In the genomic region with DNA sequence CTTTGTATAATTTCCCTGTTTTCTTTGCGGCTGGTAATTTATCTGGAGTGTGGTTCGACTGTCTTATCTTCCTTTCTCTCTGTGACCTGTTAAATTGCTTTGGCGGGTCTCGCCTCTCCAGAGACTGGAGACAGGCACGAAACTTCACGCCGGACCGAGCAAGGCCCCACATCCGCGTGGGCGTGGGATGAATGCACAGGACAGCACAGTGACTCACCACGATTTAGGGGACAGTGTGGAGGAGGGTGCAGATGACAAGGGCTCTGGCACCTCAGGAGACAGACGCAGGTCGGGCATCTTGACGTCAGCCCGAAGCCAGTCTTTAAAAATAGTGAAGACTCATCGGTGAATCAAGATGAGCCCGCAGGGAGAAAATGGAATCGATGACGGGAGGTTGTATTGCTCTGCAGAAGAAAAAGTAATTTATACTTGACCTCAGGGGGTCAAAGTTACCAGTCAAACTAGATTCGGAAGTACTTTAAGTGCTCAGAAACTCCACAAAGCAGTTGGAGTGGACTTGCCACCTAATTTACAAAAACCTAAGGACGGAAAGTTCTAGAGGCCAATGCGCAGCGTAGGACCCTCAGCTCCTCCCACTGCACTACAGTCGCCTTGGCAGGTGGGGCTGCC, we compare ENCODE assay signal across 12 mouse cellular contexts. TPM values are rescaled to one million over a fixed set of nuclear protein-coding genes. Genes with fewer than 3 reads are reported as not detected.
DNase-seq lines count a peak whose midpoint lies in the region; ATAC-seq lines count a peak whose summit lies in the region.
"Had no signal": no experiment of that assay in that cellular context is flagged by ENCODE, and none has a peak within 500 bp of the region (broad histone marks: within the 10 kb centered on the region; RNA-seq: fewer than 3 reads in every experiment).

No protein-coding gene starts in this region.

- no peak overlapping the region for H3K27ac ChIP-seq in hindbrain, embryonic 12.5 days
- no peak overlapping the region for H3K27ac ChIP-seq in hindbrain, embryonic 10.5 days
- peak overlapping the region; percentile 34; the same call in 1 of the 2 replicates for H3K27ac ChIP-seq in midbrain, embryonic 16.5 days (ENCODE audit: low read length)
- H3K27ac ChIP-seq: forebrain, embryonic 10.5 days had no signal

- H3K9me3 ChIP-seq in hindbrain, embryonic 12.5 days (replicated peaks): no peaks in the 10 kb centered on the region; the same call in 1 of the 2 replicates
- no peaks in the 10 kb centered on the region for H3K9me3 ChIP-seq in hindbrain, embryonic 10.5 days
- no peaks in the 10 kb centered on the region for H3K9me3 ChIP-seq in midbrain, embryonic 16.5 days (replicated peaks; ENCODE audit: control insufficient read depth, low read length, poor library complexity, severe bottlenecking)
- H3K9me3 ChIP-seq: forebrain, embryonic 10.5 days; G1E had no signal

- H3K9ac ChIP-seq in hindbrain, embryonic 12.5 days: no peak overlapping the region
- H3K9ac ChIP-seq in midbrain, embryonic 16.5 days (ENCODE audit: low read depth, low read length): no peak overlapping the region

- no peak overlapping the region for H3K4me3 ChIP-seq in hindbrain, embryonic 12.5 days
- no peak overlapping the region for H3K4me3 ChIP-seq in hindbrain, embryonic 10.5 days
- H3K4me3 ChIP-seq in midbrain, embryonic 16.5 days (ENCODE audit: low read depth, low read length): no peak overlapping the region
- H3K4me3 ChIP-seq: forebrain, embryonic 10.5 days had no signal

- 0 out of 2 replicates have a peak, but pooled peaks have one; percentile 48 for ATAC-seq in hindbrain, embryonic 12.5 days (ENCODE audit: low FRiP score)
- ATAC-seq in midbrain, embryonic 16.5 days: peak; percentile 67; the same call in 1 of the 2 replicates
- ATAC-seq in CD4-positive, CD25-positive, alpha-beta regulatory T cell, adult 4 months: no peak

- H3K4me1 ChIP-seq in hindbrain, embryonic 12.5 days: peaks cover 10% of the 10 kb centered on the region; the same call in 1 of the 2 replicates
- H3K4me1 ChIP-seq in hindbrain, embryonic 10.5 days (replicated peaks): 0 out of 2 replicates have a peak, but pooled peaks cover 3% of the 10 kb centered on the region
- 0 out of 2 replicates have a peak, but pooled peaks cover 2% of the 10 kb centered on the region for H3K4me1 ChIP-seq in midbrain, embryonic 16.5 days (ENCODE audit: control insufficient read depth, insufficient read depth, low read length)

- DNase-seq in hindbrain, embryonic 10.5 days (ENCODE audit: low spot score): no peak
- peak; percentile 3 for DNase-seq in ovary, postnatal 36 days (ENCODE audit: low spot score)
- no peak for DNase-seq in ovary, postnatal 14 days (ENCODE audit: low spot score)
- DNase-seq in adrenal gland, postnatal 25 days: peak; percentile 32
- DNase-seq in layer of hippocampus, postnatal 36 days: no peak

- no peak overlapping the region for H3K4me2 ChIP-seq in hindbrain, embryonic 12.5 days (replicated peaks)
- H3K4me2 ChIP-seq in midbrain, embryonic 16.5 days (ENCODE audit: low read length): peak overlapping the region; percentile 21; the same call in 1 of the 2 replicates
- H3K4me2 ChIP-seq: liver, embryonic 11.5 days had no signal

- no peaks in the 10 kb centered on the region for H3K27me3 ChIP-seq in hindbrain, embryonic 12.5 days
- no peaks in the 10 kb centered on the region for H3K27me3 ChIP-seq in hindbrain, embryonic 10.5 days (ENCODE audit: insufficient read depth, poor library complexity, severe bottlenecking)
- H3K27me3 ChIP-seq in midbrain, embryonic 16.5 days (ENCODE audit: control insufficient read depth, insufficient read depth, low read depth, low read length): no peaks in the 10 kb centered on the region

- no peaks in the 10 kb centered on the region for H3K36me3 ChIP-seq in hindbrain, embryonic 12.5 days
- H3K36me3 ChIP-seq in hindbrain, embryonic 10.5 days: no peaks in the 10 kb centered on the region
- H3K36me3 ChIP-seq in midbrain, embryonic 16.5 days (ENCODE audit: control insufficient read depth, insufficient read depth, low read length): no peaks in the 10 kb centered on the region
- H3K36me3 ChIP-seq: forebrain, embryonic 10.5 days; G1E had no signal

- WGBS in hindbrain, embryonic 12.5 days: 75% methylated on average over 25 of the region's 25 CpGs
- 82% methylated on average over 25 of the region's 25 CpGs for WGBS in hindbrain, embryonic 10.5 days
- 70% methylated on average over 25 of the region's 25 CpGs for WGBS in midbrain, embryonic 16.5 days

RNA-seq across cellular contexts. Expression of a gene that starts 30.1 kb away (rescaled TPM):
- polyA plus RNA-seq in hindbrain, embryonic 12.5 days (2016; fragmentation: Nextera tagmentation; extraction: Ambion mirVana): 95.5 and 102 TPM in 2 replicates
- 122 and 127 TPM in 2 replicates for polyA plus RNA-seq in hindbrain, embryonic 10.5 days (2016; fragmentation: Nextera tagmentation; extraction: Ambion mirVana)
- total RNA-seq in adrenal gland, postnatal 25 days (2021): 103 and 108 TPM in 2 replicates
- 109 and 110 TPM in 2 replicates for polyA plus RNA-seq in midbrain, embryonic 16.5 days (2015; fragmentation: Nextera tagmentation; extraction: Ambion mirVana)
- 10 to 100 TPM; 69.8 to 85.8 TPM for polyA plus RNA-seq in CD4-positive, CD25-positive, alpha-beta regulatory T cell, adult 4 months (2017; shearing (Covaris generic))
- 10 to 100 TPM; 40.8 to 43.6 TPM for total RNA-seq in layer of hippocampus, postnatal 36 days (2021)

RNA-seq across cellular contexts. Expression of a gene that starts 39.0 kb away (rescaled TPM):
- polyA plus RNA-seq in hindbrain, embryonic 12.5 days (2016; fragmentation: Nextera tagmentation; extraction: Ambion mirVana): 709 and 802 TPM in 2 replicates
- 623 and 749 TPM in 2 replicates for polyA plus RNA-seq in hindbrain, embryonic 10.5 days (2016; fragmentation: Nextera tagmentation; extraction: Ambion mirVana)
- 355 and 471 TPM in 2 replicates for total RNA-seq in adrenal gland, postnatal 25 days (2021)
- 681 and 687 TPM in 2 replicates for polyA plus RNA-seq in midbrain, embryonic 16.5 days (2015; fragmentation: Nextera tagmentation; extraction: Ambion mirVana)
- polyA plus RNA-seq in CD4-positive, CD25-positive, alpha-beta regulatory T cell, adult 4 months (2017; shearing (Covaris generic)): 100 to 1,000 TPM; 552 to 670 TPM
- total RNA-seq in layer of hippocampus, postnatal 36 days (2021): 100 to 1,000 TPM; 287 to 328 TPM

RNA-seq across cellular contexts. Expression of a gene that starts 52.5 kb away (rescaled TPM):
- polyA plus RNA-seq in hindbrain, embryonic 12.5 days (2016; fragmentation: Nextera tagmentation; extraction: Ambion mirVana): 3.3 and 3.4 TPM in 2 replicates
- 5.5 and 5.7 TPM in 2 replicates for polyA plus RNA-seq in hindbrain, embryonic 10.5 days (2016; fragmentation: Nextera tagmentation; extraction: Ambion mirVana)
- 0.73 TPM in 1 of 2 replicates, not detected in the other for total RNA-seq in adrenal gland, postnatal 25 days (2021)
- 0.43 and 0.48 TPM in 2 replicates for polyA plus RNA-seq in midbrain, embryonic 16.5 days (2015; fragmentation: Nextera tagmentation; extraction: Ambion mirVana)
- polyA plus RNA-seq in CD4-positive, CD25-positive, alpha-beta regulatory T cell, adult 4 months (2017; shearing (Covaris generic)): not detected
- not detected for total RNA-seq in layer of hippocampus, postnatal 36 days (2021)
- polyA plus RNA-seq: cortical plate, adult 2 months; G1E had no signal

Comparison
In these comparisons a context has a peak if more than half of its experiments do, and no peak if none do; other contexts are left out.
1. DNase-seq: peak in ovary, postnatal 36 days (single experiment) and adrenal gland, postnatal 25 days (single experiment); none in hindbrain, embryonic 10.5 days (single experiment), ovary, postnatal 14 days (single experiment) and layer of hippocampus, postnatal 36 days (0 of 2).